Mouse (Mus musculus): ENCODE measurements around the gene Cabcoco1. TPM values are rescaled to one million over a fixed set of nuclear protein-coding genes. Genes with fewer than 3 reads are reported as not detected.
A peak's percentile ranks its signal among the peaks of the same experiment; 100 is the strongest.

Gene Cabcoco1
- polyA plus RNA-seq (2012; rRNA removed): 0.29 and 0.82 TPM in 2 replicates

GRCm38 (mm10) chr10:68541139-68541942 is at the start of gene Cabcoco1:
TSS of gene Cabcoco1 (minus strand) at chr10:68541896.
- peak; percentile 56 for DNase-seq (ENCODE audit: low read depth)
- TF ChIP-seq POLR2A (IDR thresholded peaks at IDR 0.05; ENCODE audit: borderline replicate concordance, extremely low read depth, insufficient read depth, insufficient read length, poor library complexity, severe bottlenecking) (no peak), CTCF (IDR thresholded peaks at IDR 0.05; ENCODE audit: borderline replicate concordance, extremely low read depth, insufficient read depth, insufficient read length) (no peak)

- peak; percentile 88 for DNase-seq (ENCODE audit: low read depth)
- TF ChIP-seq POLR2A (IDR thresholded peaks at IDR 0.05; ENCODE audit: borderline replicate concordance, extremely low read depth, insufficient read depth, insufficient read length, poor library complexity, severe bottlenecking) (no peak), CTCF (IDR thresholded peaks at IDR 0.05; ENCODE audit: borderline replicate concordance, extremely low read depth, insufficient read depth, insufficient read length) (no peak)
These were observed 48.0 kb upstream of the Cabcoco1 start for GRCm38 (mm10) chr10:68589530-68590252.

DNA sequence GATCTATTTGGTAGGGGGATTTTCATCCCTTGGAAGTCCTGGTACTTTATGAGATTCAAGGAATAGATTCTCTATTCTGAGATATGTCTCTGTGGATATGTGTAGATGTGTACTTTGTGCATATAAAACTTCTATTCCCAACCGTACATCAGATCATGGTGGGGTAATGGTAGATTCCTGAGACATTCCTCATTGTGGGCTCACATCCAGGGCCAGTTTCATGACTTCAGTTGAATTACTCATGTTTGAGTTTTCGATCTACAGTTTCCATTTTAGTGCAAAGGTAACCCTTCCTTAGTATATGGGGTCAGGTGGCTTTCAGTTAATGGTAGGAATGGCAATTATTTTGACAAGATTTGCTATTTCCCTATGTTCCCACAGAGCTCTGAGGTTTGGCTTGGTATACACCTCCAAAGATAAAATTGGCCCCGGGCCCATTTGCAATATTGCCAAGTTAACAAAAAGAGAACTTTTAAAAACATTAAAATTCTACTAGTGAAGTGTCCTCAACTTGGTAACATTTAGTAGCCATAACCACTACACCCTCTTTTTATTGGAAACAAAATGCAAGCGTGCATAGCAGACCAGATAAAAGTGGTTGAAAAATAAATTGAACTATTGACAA is 45.8 kb upstream of the Cabcoco1 start:
- DNase-seq (ENCODE audit: low read depth): no peak
- TF ChIP-seq POLR2A (IDR thresholded peaks at IDR 0.05; ENCODE audit: borderline replicate concordance, extremely low read depth, insufficient read depth, insufficient read length, poor library complexity, severe bottlenecking) (no peak), CTCF (IDR thresholded peaks at IDR 0.05; ENCODE audit: borderline replicate concordance, extremely low read depth, insufficient read depth, insufficient read length) (no peak)

GRCm38 (mm10) chr10:68577321-68577720 is 35.6 kb upstream of the Cabcoco1 start:
- TF ChIP-seq CTCF (IDR thresholded peaks at IDR 0.05; ENCODE audit: borderline replicate concordance, extremely low read depth, insufficient read depth, insufficient read length) (no peak), POLR2A (IDR thresholded peaks at IDR 0.05; ENCODE audit: borderline replicate concordance, extremely low read depth, insufficient read depth, insufficient read length, poor library complexity, severe bottlenecking) (no peak)
- DNase-seq (ENCODE audit: low read depth): peak; percentile 34

- DNase-seq (ENCODE audit: low read depth): peak; percentile 5
- TF ChIP-seq CTCF (IDR thresholded peaks at IDR 0.05; ENCODE audit: borderline replicate concordance, extremely low read depth, insufficient read depth, insufficient read length) (no peak), POLR2A (IDR thresholded peaks at IDR 0.05; ENCODE audit: borderline replicate concordance, extremely low read depth, insufficient read depth, insufficient read length, poor library complexity, severe bottlenecking) (no peak)
These were observed 26.5 kb upstream of the Cabcoco1 start for GRCm38 (mm10) chr10:68568172-68568571.

- peak; percentile 53 for DNase-seq (ENCODE audit: low read depth)
These were observed 20.6 kb upstream of the Cabcoco1 start for GRCm38 (mm10) chr10:68562344-68562743.

DNA sequence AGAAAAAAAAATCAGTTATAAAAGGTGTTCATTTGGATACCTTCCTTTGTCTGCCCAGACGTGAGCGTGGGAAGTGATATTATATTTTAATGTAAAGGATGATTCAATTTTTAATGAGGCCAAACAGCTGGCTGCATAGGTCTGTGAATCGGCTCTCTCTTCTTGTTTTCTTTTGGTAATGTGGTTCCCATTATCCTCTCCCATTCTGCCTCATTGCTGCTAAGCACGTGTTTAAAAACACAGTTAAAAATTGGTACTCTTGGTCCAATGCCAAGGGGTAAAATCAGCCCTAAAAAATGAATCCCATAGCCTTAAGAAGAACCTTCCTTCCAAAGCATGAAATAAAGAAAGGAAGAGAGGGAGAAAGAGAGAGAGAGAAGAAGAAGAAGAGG is 17.1 kb upstream of the Cabcoco1 start:
- DNase-seq (ENCODE audit: low read depth): peak; percentile 44
- TF ChIP-seq POLR2A (IDR thresholded peaks at IDR 0.05; ENCODE audit: borderline replicate concordance, extremely low read depth, insufficient read depth, insufficient read length, poor library complexity, severe bottlenecking): no peak

More at GRCm38 (mm10) chr10:68562344-68562743, 20.6 kb upstream of the Cabcoco1 start:
- TF ChIP-seq POLR2A (IDR thresholded peaks at IDR 0.05; ENCODE audit: borderline replicate concordance, extremely low read depth, insufficient read depth, insufficient read length, poor library complexity, severe bottlenecking) (no peak), CTCF (IDR thresholded peaks at IDR 0.05; ENCODE audit: borderline replicate concordance, extremely low read depth, insufficient read depth, insufficient read length) (no peak)

DNA sequence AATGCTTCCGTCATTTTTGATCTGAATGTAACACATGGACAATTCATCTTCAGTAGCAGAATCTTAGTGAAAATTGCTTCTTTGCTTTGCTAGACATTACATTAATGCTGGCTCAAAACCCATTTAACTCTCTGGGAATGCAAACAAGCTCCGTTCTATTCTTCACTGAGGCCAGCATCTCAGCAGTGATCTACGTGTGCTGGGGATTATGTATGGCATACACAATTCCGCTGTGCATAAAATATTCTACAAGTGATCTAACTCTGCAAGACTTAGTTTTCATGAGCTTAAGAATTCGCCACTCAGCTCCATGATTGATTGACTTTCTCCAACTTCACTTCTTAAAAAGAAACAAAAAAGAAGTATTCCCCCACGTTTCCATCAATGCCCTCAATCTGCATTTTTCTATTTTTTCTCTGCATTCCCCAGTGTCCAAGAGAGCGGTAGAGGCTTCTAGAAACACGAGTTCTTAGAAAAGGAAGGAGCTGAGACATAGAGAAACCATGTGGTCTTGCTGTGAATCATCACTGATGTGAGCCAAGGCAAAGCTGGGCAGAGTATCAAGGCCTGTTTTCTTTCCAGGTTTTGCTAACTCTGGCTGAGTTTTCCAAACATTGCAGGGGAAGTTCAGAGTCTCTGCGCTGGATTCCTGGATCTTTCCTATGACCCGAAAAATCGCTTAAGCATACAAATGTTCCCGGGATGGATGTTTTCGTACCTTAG is 16.6 kb upstream of the Cabcoco1 start:
- TF ChIP-seq CTCF (IDR thresholded peaks at IDR 0.05; ENCODE audit: borderline replicate concordance, extremely low read depth, insufficient read depth, insufficient read length) (no peak), POLR2A (IDR thresholded peaks at IDR 0.05; ENCODE audit: borderline replicate concordance, extremely low read depth, insufficient read depth, insufficient read length, poor library complexity, severe bottlenecking) (no peak)
- peak; percentile 86 for DNase-seq (ENCODE audit: low read depth)

GRCm38 (mm10) chr10:68553677-68554076 is 12.0 kb upstream of the Cabcoco1 start:
- no peak for DNase-seq (ENCODE audit: low read depth)

DNA sequence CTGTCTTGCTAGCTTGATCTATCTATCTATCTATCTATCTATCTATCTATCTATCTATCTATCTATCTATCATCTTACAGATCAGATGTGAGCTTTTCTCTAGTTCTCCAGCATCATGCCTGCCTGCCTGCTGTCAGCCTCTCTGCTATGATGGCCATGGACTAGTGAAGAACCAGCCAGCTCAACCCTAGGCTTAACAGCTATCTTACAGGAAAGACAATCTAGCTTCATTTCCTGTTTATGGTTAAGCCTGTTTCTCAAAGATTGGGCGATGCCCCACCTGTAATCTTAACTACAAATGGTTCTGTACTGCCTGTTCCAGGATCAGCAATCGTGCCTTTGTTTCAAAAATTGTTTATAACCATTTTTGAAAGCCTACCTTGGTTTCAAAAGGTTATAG is 10.9 kb upstream of the Cabcoco1 start:
- no peak for TF ChIP-seq POLR2A (IDR thresholded peaks at IDR 0.05; ENCODE audit: borderline replicate concordance, extremely low read depth, insufficient read depth, insufficient read length, poor library complexity, severe bottlenecking)
- TF ChIP-seq CTCF (IDR thresholded peaks at IDR 0.05; ENCODE audit: borderline replicate concordance, extremely low read depth, insufficient read depth, insufficient read length): no peak

More at GRCm38 (mm10) chr10:68553677-68554076, 12.0 kb upstream of the Cabcoco1 start:
- TF ChIP-seq CTCF (IDR thresholded peaks at IDR 0.05; ENCODE audit: borderline replicate concordance, extremely low read depth, insufficient read depth, insufficient read length) (no peak), POLR2A (IDR thresholded peaks at IDR 0.05; ENCODE audit: borderline replicate concordance, extremely low read depth, insufficient read depth, insufficient read length, poor library complexity, severe bottlenecking) (no peak)

DNA sequence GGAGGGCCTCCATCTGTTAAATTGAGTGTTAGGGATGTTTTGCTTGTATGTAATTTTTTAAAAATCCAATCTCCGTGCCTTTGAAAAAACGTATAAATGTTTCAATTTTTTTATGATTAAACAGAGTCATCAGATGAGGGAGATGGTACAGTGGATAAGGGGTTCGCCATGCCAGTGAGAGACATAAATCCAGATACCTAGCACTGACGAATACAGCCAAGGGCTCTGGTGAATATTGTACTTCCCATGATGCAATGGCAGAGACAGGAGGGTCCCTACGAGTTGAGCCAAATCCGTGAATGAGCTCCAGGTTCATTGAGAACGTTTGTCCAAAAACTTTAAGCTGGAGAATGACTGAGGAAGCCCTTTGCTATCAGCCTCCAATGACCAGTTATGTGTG is 9.6 kb upstream of the Cabcoco1 start:
- TF ChIP-seq POLR2A (IDR thresholded peaks at IDR 0.05; ENCODE audit: borderline replicate concordance, extremely low read depth, insufficient read depth, insufficient read length, poor library complexity, severe bottlenecking): no peak
- TF ChIP-seq CTCF (IDR thresholded peaks at IDR 0.05; ENCODE audit: borderline replicate concordance, extremely low read depth, insufficient read depth, insufficient read length): no peak
- DNase-seq (ENCODE audit: low read depth): no peak

More for the DNA sequence above, 10.9 kb upstream of the Cabcoco1 start:
- no peak for DNase-seq (ENCODE audit: low read depth)

All from brain, embryonic 14.5 days (tissue).